Mouse (Mus musculus): ENCODE data around the gene Unc93a2.
"Not testable (repeated sequence)": the region's sequence is repeated elsewhere in the genome, so short reads cannot be mapped to it uniquely, and the experiment has no call there.

DNA sequence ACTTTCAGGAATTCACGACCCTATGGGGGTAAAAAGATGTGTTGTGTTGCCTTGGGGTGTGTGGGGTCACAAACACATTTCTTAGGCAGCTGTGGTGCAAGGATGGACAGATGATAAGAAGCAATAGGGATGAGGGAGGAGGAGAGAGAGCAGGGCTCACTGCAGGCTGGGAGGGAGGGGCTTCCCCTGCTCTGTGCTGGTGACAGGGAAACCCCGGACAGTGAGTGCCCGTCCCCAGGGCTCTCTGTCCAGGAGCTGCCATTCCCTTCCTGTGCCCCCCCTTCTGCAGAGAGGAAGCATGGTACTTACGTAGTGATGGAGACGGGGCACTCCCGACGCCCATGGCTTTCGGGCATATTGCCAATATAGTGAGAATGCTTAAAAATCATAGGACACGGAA lies 47.9 kb downstream of the Unc93a2 start:
- not testable (repeated sequence) for TF ChIP-seq CTCF, EP300 (IDR thresholded peaks at IDR 0.05; ENCODE audit: low read depth)
